16 mouse cellular contexts compared by ENCODE assay signal in genomic region chr2:168856638-168857037, GRCm38 (mm10).
"Had no signal": no experiment of that assay in that cellular context is flagged by ENCODE, and none has a peak within 500 bp of the region (broad histone marks: within the 10 kb centered on the region; RNA-seq: fewer than 3 reads in every experiment).

No protein-coding gene starts in this region.

- H3K4me3 ChIP-seq: layer of hippocampus, adult 2 months; left cerebral cortex, adult 2 months; limb, embryonic 15.5 days; liver, embryonic 12.5 days; lung, embryonic 15.5 days; midbrain, embryonic 10.5 days; neural tube, embryonic 13.5 days; stomach, embryonic 15.5 days had no signal

- H3K27me3 ChIP-seq: limb, embryonic 15.5 days; liver, embryonic 12.5 days; lung, embryonic 15.5 days; stomach, embryonic 15.5 days had no signal

- H3K36me3 ChIP-seq: limb, embryonic 15.5 days; liver, embryonic 12.5 days; lung, embryonic 15.5 days; midbrain, embryonic 10.5 days; neural tube, embryonic 13.5 days; stomach, embryonic 15.5 days had no signal

- H3K4me2 ChIP-seq: limb, embryonic 15.5 days; liver, embryonic 12.5 days; lung, embryonic 15.5 days; neural tube, embryonic 13.5 days; stomach, embryonic 15.5 days had no signal

- H3K27ac ChIP-seq: kidney, postnatal 0 days; layer of hippocampus, adult 2 months; left cerebral cortex, adult 2 months; limb, embryonic 15.5 days; liver, embryonic 12.5 days; lung, embryonic 15.5 days; midbrain, embryonic 10.5 days; neural tube, embryonic 13.5 days; stomach, embryonic 15.5 days had no signal

- H3K9me3 ChIP-seq: limb, embryonic 15.5 days; liver, embryonic 12.5 days; lung, embryonic 15.5 days; midbrain, embryonic 10.5 days; neural tube, embryonic 13.5 days; stomach, embryonic 15.5 days had no signal

- ATAC-seq: liver, embryonic 12.5 days had no signal

- H3K9ac ChIP-seq: limb, embryonic 15.5 days; liver, embryonic 12.5 days; lung, embryonic 15.5 days; neural tube, embryonic 13.5 days; stomach, embryonic 15.5 days had no signal

- H3K4me1 ChIP-seq: liver, embryonic 12.5 days; lung, embryonic 15.5 days; stomach, embryonic 15.5 days had no signal

- DNase-seq: kidney, adult 9 months; kidney, postnatal 4 days; lung, postnatal 36 days; midbrain, embryonic 14.5 days; retina, postnatal 1 day; right cerebral cortex, postnatal 4 days; thymus, postnatal 36 days had no signal
